Mouse (Mus musculus): Measurements from ENCODE around the gene Txn2.
"Not testable (repeated sequence)": the region's sequence is repeated elsewhere in the genome, so short reads cannot be mapped to it uniquely, and the experiment has no call there.

The Txn2 gene

DNA sequence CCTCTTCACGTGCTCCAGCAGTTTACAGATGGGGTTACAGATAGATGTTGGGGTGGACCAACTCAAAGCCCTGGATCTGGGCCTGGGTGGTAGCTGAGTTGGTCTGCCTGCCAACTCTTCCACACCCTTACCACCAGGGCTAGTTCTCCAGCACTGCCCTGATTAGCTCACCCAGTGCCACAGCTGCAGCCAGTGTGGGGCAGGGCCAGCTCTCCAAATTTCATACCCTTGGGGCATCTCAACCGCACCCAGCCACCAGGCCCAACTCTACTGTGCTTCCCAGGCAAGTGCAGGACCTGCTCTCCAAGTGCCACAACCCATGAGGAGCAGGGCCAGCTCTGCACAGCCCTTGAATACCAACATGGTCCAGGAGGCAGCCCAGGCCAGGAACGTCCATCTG is 49.0 kb downstream of the Txn2 start:
- DNase-seq (ENCODE audit: low spot score in 2 of 2), result no peak

DNA sequence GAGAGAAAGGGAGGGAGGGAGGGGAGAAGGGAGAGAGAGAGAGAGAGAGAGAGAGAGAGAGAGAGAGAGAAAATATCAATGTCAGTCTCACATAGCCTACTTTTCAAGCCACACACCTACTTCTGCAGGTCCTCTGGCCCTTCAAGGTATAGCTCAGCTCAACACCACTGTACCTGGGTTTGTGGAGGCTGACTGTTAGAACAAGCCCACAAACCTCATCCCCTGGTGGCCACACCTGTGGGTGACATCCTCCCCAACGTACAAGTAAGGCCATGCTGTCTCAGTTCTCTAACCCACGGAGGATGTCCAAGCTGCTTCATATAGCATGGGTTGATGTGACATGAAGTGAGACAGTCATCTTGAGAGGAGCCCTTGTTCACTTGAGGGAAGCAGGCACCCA is 51.6 kb downstream of the Txn2 start:
- DNase-seq (ENCODE audit: low spot score in 2 of 2), result no peak

DNA sequence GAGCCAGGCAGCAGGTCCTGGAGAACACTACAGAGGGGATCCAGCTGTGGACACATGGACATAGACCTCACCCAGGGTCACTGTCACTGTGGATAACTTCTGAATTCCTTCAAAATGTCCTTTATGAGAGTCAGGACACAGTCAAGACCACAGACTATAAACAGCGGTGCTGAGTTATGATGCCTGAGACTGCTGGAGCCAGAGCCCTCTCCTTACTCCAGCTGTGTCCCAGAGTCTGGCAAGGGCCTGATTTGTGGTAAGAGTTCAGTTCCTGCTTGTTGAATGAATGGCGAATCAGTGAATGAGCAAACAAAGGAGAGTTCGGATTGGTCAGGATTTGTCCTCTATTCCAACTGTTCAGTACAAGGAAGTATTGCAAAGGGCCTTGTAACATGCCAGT is 52.1 kb downstream of the Txn2 start:
- DNase-seq (ENCODE audit: low spot score in 2 of 2), result no peak

DNA sequence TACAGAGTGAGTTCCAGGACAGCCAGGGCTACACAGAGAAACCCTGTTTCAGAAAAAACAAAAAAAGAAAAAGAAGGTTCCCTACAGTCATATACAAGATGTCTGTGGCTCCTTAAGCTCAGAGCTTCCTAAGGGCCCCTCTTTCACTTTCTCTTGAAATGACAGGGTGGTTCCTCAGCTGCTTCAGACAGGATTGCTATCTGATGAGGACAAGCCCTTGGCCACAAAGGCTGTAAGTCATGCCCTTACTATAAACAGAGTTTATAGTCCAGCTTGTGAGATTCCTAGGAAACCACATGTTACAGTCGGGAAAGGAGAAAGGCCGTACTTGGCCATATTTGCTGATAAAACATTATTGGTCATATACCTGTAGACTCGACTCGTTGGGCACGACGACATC is 52.9 kb downstream of the Txn2 start:
- no peak for DNase-seq (ENCODE audit: low spot score in 2 of 2)

DNA sequence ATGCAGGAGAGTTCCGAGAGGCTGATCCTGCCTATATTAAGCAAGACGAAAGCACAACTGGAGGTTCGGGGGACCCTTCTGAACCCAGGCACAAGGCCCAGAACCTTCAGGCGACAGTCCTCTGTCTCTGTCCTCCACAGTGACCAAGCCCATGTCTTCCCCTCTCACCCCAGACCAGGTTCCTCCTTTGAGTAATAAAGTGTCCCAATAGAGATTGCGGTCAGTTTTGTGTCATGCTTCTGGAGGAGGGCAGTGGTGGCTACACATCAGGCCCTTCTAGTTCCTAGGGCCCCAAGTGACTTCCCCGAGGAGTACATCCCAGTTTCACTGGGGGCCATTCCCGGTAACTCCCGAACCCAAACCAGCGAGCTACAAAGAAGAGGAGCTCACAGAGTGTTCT is 54.0 kb downstream of the Txn2 start:
- DNase-seq (ENCODE audit: low spot score in 2 of 2), result no peak

DNA sequence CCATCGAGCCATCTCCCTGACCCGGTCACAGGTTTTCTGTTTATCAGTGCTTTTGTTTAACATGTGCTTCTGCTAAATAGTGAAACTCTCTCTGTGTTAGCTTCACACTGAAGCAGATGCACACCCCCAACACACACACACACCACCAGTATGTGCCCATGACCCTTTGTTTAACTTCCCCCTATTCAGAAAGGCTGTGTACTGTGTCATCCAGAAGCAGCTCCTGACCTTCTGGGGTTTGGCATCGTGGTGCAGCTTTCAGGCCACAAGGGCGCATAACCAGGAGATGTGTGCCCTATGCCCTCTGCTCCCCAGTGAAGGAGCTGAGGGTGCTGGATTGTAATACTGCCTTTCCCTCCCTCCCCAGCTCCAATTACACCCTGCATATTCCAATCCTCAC is 54.5 kb downstream of the Txn2 start:
- no peak for DNase-seq (ENCODE audit: low spot score in 2 of 2)

DNA sequence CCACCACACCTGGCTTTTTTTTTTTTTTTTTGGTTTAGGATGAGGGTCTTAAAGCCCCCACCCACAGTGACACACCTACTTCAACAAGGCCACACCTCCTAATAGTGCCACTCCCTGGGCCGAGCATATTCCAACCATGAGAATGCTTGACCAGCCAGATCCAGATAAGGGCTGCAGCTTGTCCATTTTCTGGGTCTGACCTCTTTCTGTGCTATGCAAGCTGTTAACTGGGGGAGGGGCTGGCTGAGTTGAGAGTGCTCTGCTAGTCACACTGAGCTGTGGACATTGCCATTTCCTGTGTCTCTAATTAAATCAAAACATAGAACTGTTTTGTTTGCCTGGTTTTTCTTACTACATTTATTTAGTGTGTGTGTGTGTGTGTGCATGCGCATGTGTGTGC is 55.2 kb downstream of the Txn2 start:
- DNase-seq (ENCODE audit: low spot score in 2 of 2), result no peak

DNA sequence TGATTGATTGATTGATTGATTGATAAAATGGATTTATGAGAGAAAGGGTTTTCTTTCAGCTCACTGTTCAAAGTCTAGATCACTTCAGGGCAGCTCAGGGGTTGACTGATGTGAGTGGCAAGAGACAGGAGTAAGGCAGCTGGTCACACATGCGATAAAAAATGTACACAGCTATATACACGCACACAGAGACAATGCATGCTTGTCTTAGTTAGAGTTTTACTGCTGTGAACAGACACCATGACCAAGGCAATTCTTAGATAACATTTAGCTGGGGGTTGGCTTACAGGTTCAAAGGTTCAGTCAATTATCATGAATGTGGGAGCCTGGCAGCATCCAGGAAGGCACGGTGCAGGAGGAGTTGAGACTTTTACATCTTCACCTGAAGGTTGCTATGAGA is 55.8 kb downstream of the Txn2 start:
- no peak for DNase-seq (ENCODE audit: low spot score in 2 of 2)

DNA sequence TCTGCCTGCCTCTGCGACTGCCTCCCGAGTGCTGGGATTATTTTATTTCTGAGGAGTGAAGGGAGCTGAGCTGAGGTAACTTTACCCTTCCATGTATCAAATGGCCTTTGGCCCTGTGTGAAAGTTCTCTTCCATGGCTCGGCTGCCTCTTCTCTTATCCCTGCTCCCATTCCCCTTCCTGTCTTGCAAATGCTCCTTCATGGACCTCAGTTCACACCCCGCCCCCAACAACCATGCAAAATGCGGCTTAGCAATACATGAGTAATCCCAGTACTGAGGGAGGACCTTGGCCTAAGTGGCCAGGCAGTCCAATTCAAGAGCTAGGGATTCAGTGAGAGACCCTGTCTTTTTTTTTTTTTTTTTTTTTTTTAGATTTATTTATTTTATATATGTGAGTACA is 60.5 kb downstream of the Txn2 start:
- DNase-seq (ENCODE audit: low spot score in 2 of 2), result no peak

DNA sequence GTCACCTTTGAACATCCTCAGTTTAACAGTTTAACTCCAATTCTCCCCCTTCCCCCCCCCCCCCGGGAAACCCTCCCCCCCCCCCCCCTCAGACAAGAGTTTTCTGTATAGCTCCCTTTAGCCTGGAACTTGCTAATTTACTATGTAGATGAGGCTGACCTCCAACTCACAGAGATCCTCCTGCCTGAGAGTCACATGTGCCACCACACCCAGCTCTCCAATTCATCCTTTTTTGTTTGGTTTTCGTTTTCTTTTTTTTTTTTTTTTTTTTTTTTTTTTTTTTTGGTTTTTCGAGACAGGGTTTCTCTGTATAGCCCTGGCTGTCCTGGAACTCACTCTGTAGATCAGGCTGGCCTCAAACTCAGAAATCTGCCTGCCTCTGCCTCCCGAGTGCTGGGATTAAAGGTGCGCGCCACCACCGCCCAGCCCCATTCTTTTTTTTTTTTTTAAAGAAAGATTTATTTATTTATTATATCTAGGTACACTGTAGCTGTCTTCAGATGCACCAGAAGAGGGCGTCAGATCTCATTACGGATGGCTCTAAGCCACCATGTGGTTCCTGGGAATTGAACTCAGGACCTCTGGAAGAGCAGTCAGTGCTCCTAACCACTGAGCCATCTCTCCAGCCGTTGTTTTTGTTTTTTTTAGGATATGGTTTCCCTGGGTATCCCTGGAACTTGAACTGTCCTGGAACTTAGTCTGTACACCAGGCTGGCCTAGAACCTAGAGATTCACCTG is 61.4 kb downstream of the Txn2 start:
- not testable (repeated sequence) for DNase-seq (ENCODE audit: low spot score in 2 of 2)

DNA sequence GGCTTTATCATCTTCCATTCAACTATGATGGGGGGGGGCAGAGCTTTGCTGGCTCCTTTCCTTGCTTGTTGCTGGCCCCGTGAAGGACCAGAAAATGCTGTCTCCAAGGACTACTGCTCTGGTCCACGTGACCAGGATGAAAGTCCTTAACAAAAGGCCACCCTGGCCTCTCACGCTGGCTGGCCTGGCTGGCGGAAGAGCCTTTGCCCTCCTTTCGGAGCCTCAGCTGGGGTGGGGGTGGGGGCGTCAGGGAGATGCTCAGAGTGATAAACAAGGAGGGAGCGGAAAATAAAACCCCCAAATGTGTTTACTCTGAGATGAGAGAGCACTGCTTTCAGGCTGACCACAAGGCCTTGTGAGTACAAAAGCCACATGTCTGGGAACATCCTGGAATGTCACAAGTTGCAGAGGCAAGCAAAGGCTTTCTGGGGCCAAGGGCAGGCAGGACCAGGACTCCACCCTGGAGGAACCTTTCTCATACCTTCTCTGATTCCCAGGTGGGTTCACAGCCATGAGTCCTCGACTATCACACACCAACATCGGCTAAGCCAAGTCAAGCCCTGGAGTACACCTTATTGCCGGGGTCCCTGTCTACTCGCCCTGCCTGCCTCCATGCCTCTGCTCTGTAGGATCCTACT is 62.1 kb downstream of the Txn2 start:
- DNase-seq (ENCODE audit: low spot score in 2 of 2), result peak in 1 of 2 experiments; percentile 44

All from heart, adult 9 months (tissue).